Mouse (Mus musculus): ENCODE results near the gene Zbtb11.

GRCm38 (mm10) chr16:56058151-56058550 is 84.5 kb downstream of the Zbtb11 start:
- no peak for TF ChIP-seq EP300 (IDR thresholded peaks at IDR 0.05; ENCODE audit: low read depth)
- no peak for TF ChIP-seq CTCF (IDR thresholded peaks at IDR 0.05; ENCODE audit: low read depth)

Data from liver, postnatal 0 days (tissue).